Mouse (Mus musculus): ENCODE results near the gene Nrcam.
"Not testable (repeated sequence)": the region's sequence is repeated elsewhere in the genome, so short reads cannot be mapped to it uniquely, and the experiment has no call there.

Gene Nrcam

DNA sequence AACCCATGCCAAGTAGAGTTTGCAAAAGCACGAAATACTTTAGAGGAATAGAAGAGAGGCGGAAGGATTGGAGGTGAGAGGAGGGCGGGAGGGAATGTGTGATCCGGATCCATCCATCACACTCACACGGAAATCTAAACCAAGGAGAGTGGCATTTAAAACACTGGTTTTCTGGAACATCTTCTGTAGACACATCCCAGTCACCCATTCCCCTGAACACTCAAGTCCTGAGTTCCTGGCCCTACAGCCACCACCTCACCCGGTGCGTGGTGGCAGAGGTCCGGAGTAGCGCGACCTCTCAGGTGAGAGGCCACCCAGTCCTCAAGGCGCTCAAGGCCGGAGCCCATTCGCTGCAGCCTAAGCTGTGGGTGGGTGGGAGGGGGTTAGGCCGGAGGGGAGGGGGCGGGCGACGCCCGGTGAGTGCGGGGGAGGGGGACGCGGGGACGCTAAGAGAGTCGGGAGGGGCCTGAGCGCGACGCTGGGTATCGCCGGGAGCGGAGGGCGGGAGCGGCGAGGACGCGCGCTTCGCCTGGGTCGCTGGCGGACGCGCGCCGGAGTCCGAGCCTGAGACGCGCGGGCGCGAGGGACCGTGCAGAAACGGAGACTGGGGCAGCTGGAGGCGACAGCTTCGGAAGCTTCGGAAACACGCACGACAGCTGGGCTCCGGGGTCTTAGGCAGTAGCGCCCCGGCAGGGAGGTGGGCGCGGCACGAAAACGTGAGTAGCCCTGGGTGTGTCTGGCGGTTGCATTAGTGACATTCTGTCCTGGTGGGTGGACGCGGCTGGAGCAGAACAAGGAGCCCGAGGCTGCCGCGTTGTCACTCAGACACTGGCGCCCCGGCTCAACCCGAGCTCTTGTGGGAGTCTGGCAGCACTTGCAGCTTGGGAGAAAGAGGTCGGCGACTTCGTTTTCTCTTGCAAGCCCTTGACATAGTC is at the start of gene Nrcam:
TSS of gene Nrcam (plus strand) at position 505 of the 935 bp plus-strand sequence.
- ChIA-PET CTCF (interaction anchor here in 1 of 4 experiments (0.7 to 0.9 kb wide), 3 partner anchors 118 to 219 kb away, joined by 3 read pairs; partner anchors contain the start of gene Dnajb9), POLR2A (interaction anchor here in 3 of 4 experiments (0.6 to 2.3 kb wide), 7 partner anchors 57 to 119 kb away, joined by 3 to 13 read pairs (median 7); partner anchors contain the start of gene Dnajb9 (in 3 of the 3))

DNA sequence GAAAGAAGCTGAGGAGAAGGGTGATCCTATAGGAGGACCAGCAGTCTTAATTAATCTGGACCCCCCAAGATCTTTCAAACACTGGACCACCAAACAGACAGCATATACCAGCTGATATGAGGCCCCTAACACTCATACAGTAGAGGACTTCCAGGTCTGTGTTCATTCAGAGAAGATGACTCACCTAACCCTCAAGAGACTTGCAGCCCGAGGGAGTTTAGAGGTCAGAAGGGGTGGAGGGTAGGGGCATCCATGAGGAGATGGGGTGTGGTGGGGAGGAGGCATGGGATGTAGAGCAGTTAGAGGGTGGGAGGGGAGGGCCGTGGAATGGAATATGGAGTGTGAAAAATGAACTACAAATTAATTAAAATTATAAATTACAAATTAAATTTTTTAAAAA is 48.5 kb upstream of the Nrcam start:
- CTCF ChIA-PET = not testable (repeated sequence)
- POLR2A ChIA-PET = interaction anchor here in 1 of 4 experiments (0.6 kb wide), 1 partner anchor 24 kb away, joined by 4 read pairs; no protein-coding TSS in a partner anchor

- POLR2A ChIA-PET = interaction anchor here in 2 of 4 experiments (1.2 to 3.9 kb wide), 3 partner anchors 8 to 72 kb away, joined by 3 to 12 read pairs (median 5); partner anchors contain the start of gene Dnajb9 (in 1 of the 2)
- CTCF ChIA-PET = interaction anchor here in 1 of 4 experiments (0.6 kb wide), 1 partner anchor 46 kb away, joined by 7 read pairs; no protein-coding TSS in a partner anchor
Measured at GRCm38 (mm10) chr12:44281534-44281933, 47.2 kb upstream of the Nrcam start.

GRCm38 (mm10) chr12:44283378-44283777 is 45.3 kb upstream of the Nrcam start:
- CTCF ChIA-PET = no interaction called here
- POLR2A ChIA-PET = interaction anchor here in 3 of 4 experiments (1.0 to 3.9 kb wide), 5 partner anchors 9 to 16 kb away, joined by 3 to 12 read pairs (median 5); no protein-coding TSS in a partner anchor

GRCm38 (mm10) chr12:44286992-44287391 is 41.7 kb upstream of the Nrcam start:
- ChIA-PET POLR2A (interaction anchor here in 3 of 4 experiments (0.6 to 1.6 kb wide), 5 partner anchors 13 to 338 kb away, joined by 3 to 6 read pairs (median 3); partner anchors contain the start of gene Dnajb9 (in 1 of the 3)), CTCF (no interaction called here)

- ChIA-PET CTCF (interaction anchor here in 3 of 4 experiments (0.6 to 1.6 kb wide), 6 partner anchors 21 to 280 kb away, joined by 3 to 6 read pairs (median 4); no protein-coding TSS in a partner anchor), POLR2A (interaction anchor here in 1 of 4 experiments (1.2 kb wide), 1 partner anchor 23 kb away, joined by 4 read pairs; no protein-coding TSS in a partner anchor)
Measured at GRCm38 (mm10) chr12:44292281-44292680, 36.4 kb upstream of the Nrcam start.

DNA sequence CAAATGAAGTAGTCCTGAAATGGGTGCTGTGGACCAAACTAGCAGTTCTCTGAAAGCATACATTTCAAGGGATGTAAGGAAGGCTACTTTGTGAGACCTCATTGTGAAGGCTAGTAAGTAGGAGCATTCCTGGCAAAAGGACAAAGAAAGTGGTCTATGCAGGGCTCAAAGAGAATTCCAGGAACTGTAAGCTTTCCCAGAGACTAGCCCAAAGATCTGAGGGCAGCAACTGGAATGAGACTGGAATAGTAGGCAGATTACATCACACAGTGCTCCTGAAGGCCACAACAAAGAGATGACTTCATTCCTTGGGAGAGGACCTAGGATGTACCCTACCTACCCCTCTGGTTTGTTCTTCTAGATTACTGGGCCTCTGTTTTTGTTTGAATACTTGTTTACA is 27.9 kb upstream of the Nrcam start:
- ChIA-PET POLR2A (no interaction called here), CTCF (no interaction called here)

DNA sequence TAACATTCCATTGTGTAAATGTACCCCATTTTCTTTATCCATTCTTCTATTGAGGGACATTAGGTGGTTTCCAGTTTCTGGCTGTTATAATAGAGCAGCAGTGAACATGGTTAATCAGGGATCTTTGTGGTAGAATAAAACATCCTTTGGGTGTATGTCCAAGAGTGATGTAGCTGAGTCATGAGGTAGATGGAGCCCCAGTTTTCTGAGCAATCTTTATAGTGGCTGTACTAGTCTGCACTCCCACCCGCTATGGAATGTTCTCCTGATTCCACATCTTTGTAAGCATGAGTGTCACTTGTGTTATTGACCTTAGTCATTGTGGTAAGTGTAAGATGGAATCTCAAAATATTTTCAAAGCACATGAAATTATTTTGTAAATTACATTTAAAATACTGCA is 24.7 kb upstream of the Nrcam start:
- POLR2A ChIA-PET = no interaction called here
- CTCF ChIA-PET = no interaction called here

- POLR2A ChIA-PET = interaction anchor here in 1 of 4 experiments (1.4 kb wide), 1 partner anchor 9 kb away, joined by 4 read pairs; no protein-coding TSS in a partner anchor
- CTCF ChIA-PET = no interaction called here
Measured at GRCm38 (mm10) chr12:44304869-44305268, 23.8 kb upstream of the Nrcam start.

DNA sequence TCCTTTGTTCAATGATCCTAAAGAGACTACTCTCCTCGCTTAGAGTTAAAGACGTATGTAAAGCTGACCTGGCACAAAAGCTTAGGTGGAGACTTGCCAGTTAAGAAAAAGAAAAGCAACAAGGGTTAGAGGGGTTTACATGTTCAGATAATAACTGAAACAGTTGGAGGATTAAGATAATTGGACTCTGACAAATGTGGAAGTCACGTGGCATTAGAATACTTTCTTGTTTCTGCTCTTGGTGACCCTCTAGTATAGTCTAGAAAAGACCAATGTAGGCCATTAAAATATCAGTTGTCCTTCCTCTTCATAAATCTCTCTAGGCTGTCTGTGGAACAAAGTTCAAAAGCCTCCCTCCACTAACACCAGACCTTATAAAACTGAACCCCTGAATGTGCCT is 20.5 kb upstream of the Nrcam start:
- CTCF ChIA-PET = no interaction called here
- POLR2A ChIA-PET = interaction anchor here in 2 of 4 experiments (1.0 to 1.7 kb wide), 2 partner anchors 39 to 45 kb away, joined by 3 read pairs; no protein-coding TSS in a partner anchor

- ChIA-PET CTCF (no interaction called here), POLR2A (no interaction called here)
Measured at GRCm38 (mm10) chr12:44315212-44315611, 13.5 kb upstream of the Nrcam start.

DNA sequence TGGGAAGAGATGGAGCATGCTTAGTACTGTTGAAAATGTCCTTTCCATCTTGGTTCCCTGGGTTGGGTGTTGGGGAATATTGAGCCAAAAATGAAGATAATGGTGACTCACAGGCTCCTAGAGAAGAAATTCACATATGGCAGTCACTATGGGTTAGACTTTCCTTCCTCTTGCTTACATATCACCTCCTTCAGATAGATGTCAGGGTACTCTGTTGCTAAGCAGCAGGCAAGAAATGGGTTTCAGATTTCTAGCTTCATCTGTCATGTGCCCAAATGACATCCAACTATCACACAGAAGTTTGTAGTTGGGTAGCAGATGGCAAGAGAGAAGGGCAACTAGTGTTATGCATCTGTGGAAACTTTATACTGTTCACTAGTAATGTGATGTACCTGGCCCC is 3.6 kb upstream of the Nrcam start:
- ChIA-PET CTCF (interaction anchor here in 1 of 4 experiments (0.5 kb wide), 1 partner anchor 36 kb away, joined by 3 read pairs; no protein-coding TSS in a partner anchor), POLR2A (no interaction called here)

GRCm38 (mm10) chr12:44327452-44327851 is 1.2 kb upstream of the Nrcam start:
- ChIA-PET POLR2A (interaction anchor here in 3 of 4 experiments (0.8 to 1.3 kb wide), 5 partner anchors 14 to 118 kb away, joined by 3 to 5 read pairs (median 4); no protein-coding TSS in a partner anchor), CTCF (interaction anchor here in 2 of 4 experiments (0.7 to 0.9 kb wide), 4 partner anchors 29 to 221 kb away, joined by 3 to 7 read pairs (median 4); no protein-coding TSS in a partner anchor)

DNA sequence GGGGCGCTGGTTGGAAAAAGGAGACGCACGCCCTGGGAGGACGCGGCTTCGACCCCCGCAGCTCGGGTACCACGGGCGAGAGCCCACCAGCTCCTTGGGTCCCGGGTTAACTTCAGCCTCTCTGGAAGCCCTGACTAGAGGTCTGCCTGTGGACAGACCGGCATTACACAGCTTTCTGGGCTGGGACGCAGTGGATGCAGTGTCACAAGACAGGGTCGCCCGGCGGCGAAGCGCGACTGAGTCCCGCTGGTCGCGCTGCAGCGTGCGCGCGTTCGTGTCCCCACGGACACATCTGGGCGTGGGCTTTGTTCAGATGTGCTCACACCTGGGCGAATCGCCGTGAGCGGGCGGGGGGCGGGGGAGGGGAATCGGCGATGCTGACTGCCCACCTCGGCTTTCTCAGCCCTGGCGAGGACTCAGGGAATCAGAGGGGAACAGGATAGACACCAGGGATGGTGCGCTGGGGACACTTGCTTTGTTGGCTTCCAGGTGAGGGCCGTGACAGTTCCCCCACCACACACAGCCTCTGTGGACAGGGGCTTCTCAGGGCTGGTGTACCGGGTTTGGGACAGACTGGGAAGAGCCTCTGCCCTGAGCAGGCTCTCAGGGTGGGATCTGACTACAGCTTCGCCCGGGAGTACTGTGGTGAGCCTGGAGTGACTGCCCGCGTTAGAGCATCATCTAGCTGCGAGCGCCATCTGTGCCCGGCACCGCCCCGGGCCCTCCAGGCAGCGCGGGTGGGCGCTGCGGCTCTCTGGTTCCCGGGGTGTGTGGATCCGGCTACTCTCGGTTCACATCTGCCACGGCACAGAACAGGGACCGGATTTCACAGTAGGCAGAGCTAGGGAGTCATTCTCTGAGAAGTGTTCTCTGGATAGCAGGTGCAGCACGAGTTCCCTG is 881 bp downstream of the Nrcam start:
- POLR2A ChIA-PET = interaction anchor here in 3 of 4 experiments (0.6 to 2.3 kb wide), 10 partner anchors 11 to 121 kb away, joined by 3 to 13 read pairs (median 4); partner anchors contain the start of gene Dnajb9 (in 3 of the 3)
- CTCF ChIA-PET = interaction anchor here in 1 of 4 experiments (0.8 to 0.9 kb wide), 2 partner anchors 9 to 119 kb away, joined by 3 read pairs; partner anchors contain the start of gene Dnajb9

DNA sequence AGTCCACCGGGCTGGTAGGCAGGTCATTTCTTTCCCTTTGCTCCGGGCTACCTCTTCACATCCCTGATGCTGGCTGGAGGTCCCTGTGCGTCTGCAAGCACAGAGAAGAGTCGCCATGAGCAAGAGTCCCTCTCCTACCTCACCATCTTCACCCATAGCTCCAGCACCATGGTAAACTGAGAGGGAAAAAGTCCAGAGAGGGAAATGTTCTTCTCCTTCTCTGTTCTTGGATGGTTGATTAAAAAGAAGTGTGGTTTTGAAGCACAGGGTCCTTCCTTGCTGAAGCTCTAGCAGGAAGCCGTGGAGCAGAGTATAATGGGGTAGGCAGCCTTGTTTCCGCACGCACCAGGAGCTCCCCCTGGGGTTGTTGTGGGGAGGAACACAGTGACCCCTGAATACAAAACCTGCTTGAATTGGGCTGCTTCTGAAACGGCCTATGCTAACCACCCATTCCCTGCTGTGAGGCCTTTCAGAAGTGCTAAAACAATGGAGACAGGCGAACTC is 1.6 kb downstream of the Nrcam start:
- POLR2A ChIA-PET = interaction anchor here in 2 of 4 experiments (0.6 to 2.3 kb wide), 6 partner anchors 11 to 121 kb away, joined by 3 to 13 read pairs (median 3); no protein-coding TSS in a partner anchor
- CTCF ChIA-PET = interaction anchor here in 2 of 4 experiments (0.7 to 0.9 kb wide), 2 partner anchors 8 to 782 kb away, joined by 3 to 6 read pairs; no protein-coding TSS in a partner anchor

DNA sequence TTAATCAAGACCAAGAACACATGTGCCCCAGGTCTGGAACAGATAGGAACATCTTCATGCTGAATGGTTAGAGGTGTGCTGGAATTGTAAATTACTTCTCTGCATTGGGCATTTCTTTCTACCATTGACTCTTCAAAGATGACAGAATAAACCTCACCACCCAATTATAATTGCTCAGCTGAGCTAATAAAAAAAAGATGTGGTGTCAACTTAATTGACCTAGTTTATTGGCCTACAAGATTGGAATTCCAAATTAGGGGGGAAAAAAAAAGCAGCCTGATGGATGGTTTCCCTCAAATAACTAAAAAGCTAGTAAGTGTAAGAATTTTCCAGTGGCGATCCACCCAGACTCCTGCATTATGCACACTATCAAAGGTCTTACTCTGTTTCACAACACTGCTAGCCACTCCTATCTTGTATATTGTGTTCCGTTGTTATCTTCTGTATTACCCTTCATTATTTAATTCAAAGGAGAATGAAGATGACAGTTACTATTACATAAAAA is 8.5 kb downstream of the Nrcam start:
- CTCF ChIA-PET = no interaction called here
- POLR2A ChIA-PET = interaction anchor here in 1 of 4 experiments (1.9 kb wide), 1 partner anchor 127 kb away, joined by 4 read pairs; the partner anchor contains the start of gene Dnajb9

GRCm38 (mm10) chr12:44338195-44338622 is 9.5 kb downstream of the Nrcam start:
- ChIA-PET CTCF (interaction anchor here in 2 of 4 experiments (0.6 to 1.4 kb wide), 2 partner anchors 8 to 56 kb away, joined by 3 to 4 read pairs; no protein-coding TSS in a partner anchor), POLR2A (no interaction called here)

GRCm38 (mm10) chr12:44344075-44344474 is 15.4 kb downstream of the Nrcam start:
- ChIA-PET CTCF (no interaction called here), POLR2A (interaction anchor here in 1 of 4 experiments (0.9 kb wide), 1 partner anchor 14 kb away, joined by 3 read pairs; no protein-coding TSS in a partner anchor)

Measured in embryonic stem cell, embryonic (primary cell).